Comparison of ENCODE assay signal across 22 mouse cellular contexts in the genomic region with DNA sequence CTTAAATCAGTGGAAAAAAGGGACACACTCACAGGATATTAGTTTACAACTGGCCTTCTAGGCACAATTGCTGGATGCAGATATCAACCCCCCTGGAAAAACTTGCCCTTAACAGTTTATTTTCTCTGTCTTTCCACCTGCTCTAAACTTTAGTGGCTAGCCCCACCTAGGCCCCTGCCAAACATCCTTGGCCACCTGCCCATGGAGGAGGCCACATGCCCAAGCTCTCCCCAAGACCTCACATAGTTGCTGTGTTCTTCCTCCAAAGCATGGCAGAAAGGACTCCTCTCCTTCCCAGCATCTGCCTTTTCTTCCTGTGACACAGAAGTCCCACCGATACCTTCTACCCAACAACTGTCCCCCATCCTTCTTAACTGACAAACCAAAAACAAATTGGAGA. TPM values are rescaled to one million over a fixed set of nuclear protein-coding genes. Genes with fewer than 3 reads are reported as not detected.
DNase-seq lines count a peak whose midpoint lies in the region; TF ChIP-seq lines count a peak whose summit lies in the region.
"Had no signal": no experiment of that assay in that cellular context is flagged by ENCODE, and none has a peak within 500 bp of the region (broad histone marks: within the 10 kb centered on the region; RNA-seq: fewer than 3 reads in every experiment).

No protein-coding gene starts in this region.

- H3K36me3 ChIP-seq in heart, adult 2 months (ENCODE audit: control insufficient read depth, insufficient read depth, low read length): no peaks in the 10 kb centered on the region
- H3K36me3 ChIP-seq: embryonic facial prominence, embryonic 10.5 days; embryonic facial prominence, embryonic 12.5 days; forebrain, embryonic 15.5 days; G1E had no signal

- no peak for TF ChIP-seq POLR2A in heart, adult 2 months (IDR thresholded peaks at IDR 0.05; ENCODE audit: insufficient read depth, low read depth, low read length)

- no peak overlapping the region for H3K27ac ChIP-seq in heart, adult 2 months
- H3K27ac ChIP-seq: embryonic facial prominence, embryonic 10.5 days; embryonic facial prominence, embryonic 12.5 days; forebrain, embryonic 13.5 days; forebrain, embryonic 15.5 days had no signal

- DNase-seq in cerebellum, postnatal 10 days: peak; percentile 45 to 57
- DNase-seq in cerebellum, adult 11-12 months: no peak
- DNase-seq in heart, adult 11 months: peak; percentile 64
- DNase-seq in heart, adult 2 months: no peak
- peak; percentile 10 for DNase-seq in left cerebral cortex, postnatal 4 days
- no peak for DNase-seq in left cerebral cortex, adult 8-10 months (ENCODE audit: low spot score in 2 of 2)
- DNase-seq: adrenal gland, adult 8-10 months; adrenal gland, postnatal 14 days; adrenal gland, postnatal 36 days; B cell, adult 2 months; cerebellum, adult 8-10 months; forebrain, postnatal 0 days had no signal

- H3K79me2 ChIP-seq in heart, adult 2 months (replicated peaks; ENCODE audit: control insufficient read depth, insufficient read depth, low read length): no peaks in the 10 kb centered on the region

- intact Hi-C loops in heart, adult 2 months (cut with DNase I): no loop called here
- intact Hi-C loops in left cerebral cortex, postnatal 4 days (cut with DNase I): no loop called here

- H3K4me3 ChIP-seq in heart, adult 2 months: no peak overlapping the region
- H3K4me3 ChIP-seq: embryonic facial prominence, embryonic 10.5 days; embryonic facial prominence, embryonic 12.5 days; forebrain, embryonic 13.5 days; forebrain, embryonic 15.5 days had no signal

- no peak for TF ChIP-seq EP300 in heart, adult 2 months (IDR thresholded peaks at IDR 0.05; ENCODE audit: insufficient read depth, low read depth, low read length)

- H3K4me1 ChIP-seq in heart, adult 2 months (ENCODE audit: control insufficient read depth, insufficient read depth, low read length): no peaks in the 10 kb centered on the region
- H3K4me1 ChIP-seq: embryonic facial prominence, embryonic 12.5 days; forebrain, embryonic 13.5 days; forebrain, embryonic 15.5 days had no signal

- no peak overlapping the region for H3K9ac ChIP-seq in heart, adult 2 months (ENCODE audit: low read depth, low read length)
- H3K9ac ChIP-seq: embryonic facial prominence, embryonic 12.5 days; forebrain, embryonic 13.5 days; forebrain, embryonic 15.5 days; forebrain, postnatal 0 days had no signal

- no peaks in the 10 kb centered on the region for H3K27me3 ChIP-seq in heart, adult 2 months (ENCODE audit: control insufficient read depth, insufficient read depth, low read length)
- H3K27me3 ChIP-seq: CH12.LX; embryonic facial prominence, embryonic 12.5 days; forebrain, embryonic 13.5 days; forebrain, embryonic 15.5 days; Patski had no signal

- WGBS in heart, adult 2 months: 97% methylated on average over 1 of the region's 1 CpGs

- no peak for TF ChIP-seq CTCF in heart, adult 2 months (IDR thresholded peaks at IDR 0.05)

RNA-seq across cellular contexts. Expression of gene Prkra, which starts 45.6 kb away (rescaled TPM):
- 10 to 100 TPM; 12.1 to 12.4 TPM for total RNA-seq in heart, adult 2 months (2021)
- 9.6 and 14.7 TPM in 2 replicates for polyA plus RNA-seq in heart, adult 2 months (2012; rRNA removed)
- total RNA-seq in left cerebral cortex, postnatal 4 days (2021): 10 to 100 TPM; 55.8 to 55.9 TPM
- total RNA-seq in left cerebral cortex, adult 8-10 months (2022): 10 to 100 TPM; 17.3 to 22.0 (median 18.9) TPM

RNA-seq across cellular contexts. Expression of gene Pjvk, which starts 46.0 kb away (rescaled TPM):
- not detected for total RNA-seq in heart, adult 2 months (2021)
- polyA plus RNA-seq in heart, adult 2 months (2012; rRNA removed): 0.08 TPM in 1 of 2 replicates, not detected in the other
- total RNA-seq in left cerebral cortex, postnatal 4 days (2021): under 1 TPM; 0.40 to 0.84 TPM
- total RNA-seq in left cerebral cortex, adult 8-10 months (2022): under 1 TPM in 1 of 4 experiments, not detected in 3; 0.46 TPM
- total RNA-seq: adrenal gland, adult 8-10 months; adrenal gland, postnatal 14 days; CH12.LX; forebrain, postnatal 0 days had no signal
- polyA plus RNA-seq: activated CD4-positive, CD25-positive, alpha-beta regulatory T cell, adult 4 months; CD4-positive, CD25-positive, alpha-beta regulatory T cell, adult 4 months; embryonic facial prominence, embryonic 14.5 days; G1E had no signal

Comparison
In these comparisons a context has a peak if more than half of its experiments do, and no peak if none do; other contexts are left out.
1. DNase-seq: peak in cerebellum, postnatal 10 days (2 of 2), heart, adult 11 months (single experiment) and left cerebral cortex, postnatal 4 days (single experiment); none in cerebellum, adult 11-12 months (single experiment), heart, adult 2 months (0 of 2) and left cerebral cortex, adult 8-10 months (0 of 2).